Mouse (Mus musculus) heart, adult 2 months (tissue): Measurements from ENCODE around the gene Topaz1. TPM values are rescaled to one million over a fixed set of nuclear protein-coding genes. Genes with fewer than 3 reads are reported as not detected.
A peak's percentile ranks its signal among the peaks of the same experiment; 100 is the strongest.
"Not testable (repeated sequence)": the region's sequence is repeated elsewhere in the genome, so short reads cannot be mapped to it uniquely, and the experiment has no call there.

Experiments
- DNase-seq, 2 experiments: peaks; one replicate each; pipeline ENCODE4 v3.0.0; 2021
- H3K27ac ChIP-seq: fragments of 200-600 bp; 2 replicates; pipeline ENCODE4 v1.8.1; 2022
- H3K27me3 ChIP-seq: fragments of 200-500 bp; 2 replicates; pipeline ENCODE4 v1.6.1; 2012; ENCODE audit warnings: mild to moderate bottlenecking, low read length, inconsistent platforms, mixed read lengths; ENCODE audit not compliant: control insufficient read depth, insufficient read depth
- H3K36me3 ChIP-seq: fragments of 200-500 bp; 2 replicates; pipeline ENCODE4 v1.6.1; 2012; ENCODE audit warnings: low read length, inconsistent platforms; ENCODE audit not compliant: control insufficient read depth, insufficient read depth
- H3K4me1 ChIP-seq: fragments of 200-500 bp; 2 replicates; pipeline ENCODE4 v1.6.1; 2011; ENCODE audit warnings: low read length; ENCODE audit not compliant: control insufficient read depth, insufficient read depth
- H3K4me3 ChIP-seq: fragments of 200-600 bp; 2 replicates; pipeline ENCODE4 v1.8.1; 2022
- H3K79me2 ChIP-seq: fragments of 200-500 bp; replicated peaks from 2 replicates; pipeline ENCODE4 v1.6.1; 2012; ENCODE audit warnings: mild to moderate bottlenecking, inconsistent platforms, low read length, moderate library complexity, mixed read lengths; ENCODE audit not compliant: control insufficient read depth, insufficient read depth
- H3K9ac ChIP-seq: fragments of 200-500 bp; 2 replicates; pipeline ENCODE4 v1.6.1; 2012; ENCODE audit warnings: low read depth, mild to moderate bottlenecking, control low read depth, inconsistent platforms, low read length, mixed read lengths
- CTCF ChIP-seq: fragments of 200-600 bp; IDR thresholded peaks from 2 replicates; pipeline ENCODE4 v1.8.1; 2022; ENCODE audit warnings: antibody characterized with exemption, mild to moderate bottlenecking, moderate library complexity
- EP300 ChIP-seq: fragments of 200-500 bp; IDR thresholded peaks from 2 replicates; pipeline ENCODE4 v1.6.1; 2011; ENCODE audit warnings: low read depth, low read length, control low read depth; ENCODE audit not compliant: insufficient read depth
- POLR2A ChIP-seq: fragments of 200-500 bp; IDR thresholded peaks from 2 replicates; pipeline ENCODE4 v1.6.1; 2011; ENCODE audit warnings: mild to moderate bottlenecking, low read depth, low read length, control low read depth; ENCODE audit not compliant: insufficient read depth
- WGBS: fragments of 180-500 bp; shearing (Covaris S2); methylation state at CpG from one replicate; pipeline ENCODE4 v1.1.7; 2018; 5-methylcytosine and 5-hydroxymethylcytosine counted together
- intact Hi-C: fragments of 180-260 bp; cut with DNase I; formaldehyde crosslinking; loops from one replicate; pipeline ENCODE4 v1.15.1; 2025
- polyA plus RNA-seq: library from polyadenylated mRNA; depleted of rRNA; stranded (reverse); fragments of >200 nt; gene quantifications from 2 replicates; pipeline ENCODE4 v1.2.3, GENCODE M21; 2012; rRNA removed
- total RNA-seq, 2 experiments: library from RNA; stranded (reverse); gene quantifications; 2 replicates each; pipeline ENCODE4 v1.2.3; 2021

Gene Topaz1
- total and polyA plus RNA-seq, 3 experiments: not detected

DNA sequence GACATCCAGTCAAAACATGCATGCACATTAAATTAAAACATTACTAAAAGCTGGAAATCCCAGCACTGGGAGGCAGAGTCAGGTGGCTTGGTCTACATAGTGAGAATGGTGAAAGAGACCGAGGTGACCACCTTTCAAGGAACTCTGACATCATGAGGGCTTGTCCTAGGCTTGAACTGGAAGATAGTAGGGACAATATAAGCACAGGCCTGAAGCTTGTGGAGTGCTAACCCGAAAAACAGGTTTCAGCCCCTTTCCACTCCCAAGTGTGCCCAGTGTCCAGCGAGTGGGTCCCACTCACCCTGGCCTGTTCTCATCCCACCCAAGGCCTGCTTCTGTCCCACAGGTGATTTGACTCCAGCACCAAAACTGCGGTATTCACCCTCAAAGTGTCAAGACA, 90.1 kb downstream of the Topaz1 start:
- no peak overlapping the region for H3K9ac ChIP-seq
- intact Hi-C loops: no loop called here

DNA sequence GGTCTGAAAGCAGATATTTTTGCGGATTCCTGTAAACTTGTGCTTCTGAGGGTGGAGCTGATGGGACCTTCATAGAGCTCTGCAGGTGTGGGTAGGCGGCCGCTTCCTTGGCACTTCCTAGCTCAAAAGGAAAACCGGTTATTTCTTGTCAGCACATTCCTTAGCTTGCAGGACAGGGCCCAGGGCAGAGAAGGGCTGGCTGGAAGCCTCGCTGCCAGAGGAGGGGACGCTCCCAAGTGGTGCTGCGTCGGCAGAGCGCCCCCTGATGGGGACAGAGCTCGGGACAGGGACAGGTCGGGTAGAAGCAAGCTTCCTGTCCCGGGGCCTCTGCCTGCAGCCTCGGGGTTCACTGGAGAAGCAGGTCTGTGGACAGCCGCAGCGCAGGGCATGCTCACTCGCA, 90.5 kb downstream of the Topaz1 start:
- Histone ChIP-seq H3K36me3 (peaks cover 6% of the 10 kb centered on the region), H3K27ac (no peak overlapping the region), H3K9ac (no peak overlapping the region), H3K4me1 (peaks cover 8% of the 10 kb centered on the region), H3K27me3 (no peaks in the 10 kb centered on the region), H3K79me2 (no peaks in the 10 kb centered on the region), H3K4me3 (no peak overlapping the region)
- 31% methylated on average over 16 of the region's 16 CpGs for WGBS
- TF ChIP-seq POLR2A (no peak), EP300 (no peak), CTCF (peak; percentile 51)
- DNase-seq: peak; percentile 28 to 39
- intact Hi-C loops: no loop called here

More for the DNA sequence above, 90.1 kb downstream of the Topaz1 start:
- TF ChIP-seq EP300: no peak
- no peak for TF ChIP-seq POLR2A
- Histone ChIP-seq H3K36me3 (peaks cover 6% of the 10 kb centered on the region), H3K4me3 (no peak overlapping the region), H3K27ac (no peak overlapping the region), H3K79me2 (no peaks in the 10 kb centered on the region), H3K27me3 (no peaks in the 10 kb centered on the region), H3K4me1 (peaks cover 8% of the 10 kb centered on the region)
- DNase-seq: no peak
- WGBS: 85% methylated on average over 4 of the region's 4 CpGs

DNA sequence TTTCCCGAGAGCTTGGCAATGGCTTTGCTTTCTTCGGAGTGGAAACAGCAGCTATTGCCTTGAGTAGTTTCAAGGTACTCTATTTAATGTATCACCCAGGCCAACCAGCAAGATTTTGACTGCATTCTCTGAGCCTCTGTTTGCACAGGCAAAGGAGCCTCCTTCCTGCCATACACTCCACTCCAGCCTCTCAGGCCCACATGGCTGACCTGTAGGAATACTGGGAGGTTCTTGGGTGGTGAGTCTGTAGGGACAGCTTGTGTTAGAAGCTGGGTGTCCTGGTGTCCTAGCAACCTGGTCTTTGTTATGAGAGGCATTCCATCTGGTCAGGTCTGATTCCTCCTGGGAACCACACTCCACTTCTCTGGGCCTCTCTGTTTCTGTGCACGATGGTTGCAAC, 96.6 kb downstream of the Topaz1 start, which contains the start of gene Gm35549:
Gm35549 (minus strand) TSS at position 276 of the 400 bp plus-strand sequence.
- WGBS: 76% methylated on average over 3 of the region's 3 CpGs
- Histone ChIP-seq H3K27me3 (no peaks in the 10 kb centered on the region), H3K36me3 (peaks cover 10% of the 10 kb centered on the region; the same call in 1 of the 2 replicates), H3K4me3 (no peak within 1 kb of the TSS), H3K79me2 (no peaks in the 10 kb centered on the region), H3K27ac (no peak within 1 kb of the TSS), H3K4me1 (no peaks in the 10 kb centered on the region; the same call in none of the 2 replicates), H3K9ac (no peak within 1 kb of the TSS)
- no peak for DNase-seq
- intact Hi-C loops: no loop called here
- TF ChIP-seq POLR2A (no peak), EP300 (no peak), CTCF (no peak)

DNA sequence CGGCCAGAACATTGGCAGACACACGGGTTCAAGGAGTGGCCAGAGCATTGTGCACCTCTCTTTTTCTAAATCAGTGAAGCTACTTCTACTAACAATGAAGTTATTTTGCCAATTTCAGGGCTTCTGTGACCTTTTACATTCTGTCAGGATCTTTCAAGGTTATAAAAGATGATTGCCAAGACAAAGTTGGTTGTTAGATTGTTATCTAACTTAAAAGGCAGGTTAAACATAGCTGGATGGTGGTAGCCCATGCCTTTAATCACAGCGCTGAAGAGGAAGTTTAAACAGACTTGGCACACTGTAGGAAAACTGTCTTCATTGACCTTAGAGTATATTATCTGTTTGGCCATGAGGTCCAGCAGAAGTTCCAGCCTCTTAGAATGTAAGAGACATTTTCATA, 98.5 kb downstream of the Topaz1 start:
- Histone ChIP-seq H3K4me1 (no peaks in the 10 kb centered on the region; the same call in none of the 2 replicates), H3K4me3 (no peak overlapping the region), H3K79me2 (no peaks in the 10 kb centered on the region), H3K27me3 (no peaks in the 10 kb centered on the region), H3K36me3 (peaks cover 15% of the 10 kb centered on the region), H3K9ac (no peak overlapping the region), H3K27ac (peak overlapping the region; percentile 46)
- intact Hi-C loops: no loop called here
- WGBS: 74% methylated on average over 3 of the region's 3 CpGs
- no peak for DNase-seq
- no peak for TF ChIP-seq CTCF
- TF ChIP-seq POLR2A: no peak
- TF ChIP-seq EP300: no peak

DNA sequence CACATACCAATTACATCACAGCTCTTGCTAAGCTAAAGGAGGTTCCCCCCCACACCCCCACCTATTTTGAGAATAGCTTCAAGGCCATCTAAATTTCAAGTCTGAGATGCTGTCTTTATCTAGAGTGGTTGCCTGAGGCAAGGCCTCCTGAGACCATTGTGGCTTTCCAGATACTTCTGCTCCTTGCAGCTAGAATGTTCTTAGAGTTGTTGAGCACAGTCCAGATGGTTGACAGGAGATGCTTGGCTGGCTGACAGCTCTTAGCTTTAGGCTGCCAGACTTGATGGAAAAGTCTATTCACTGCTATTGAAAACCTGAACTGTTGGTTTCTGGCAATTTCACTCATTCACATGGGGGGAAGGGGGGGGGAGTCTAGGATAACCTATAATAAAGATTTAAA, 99.0 kb downstream of the Topaz1 start:
- H3K27ac ChIP-seq: peak overlapping the region; percentile 49
- no peaks in the 10 kb centered on the region for H3K27me3 ChIP-seq
- H3K4me3 ChIP-seq: no peak overlapping the region
- intact Hi-C loops: no loop called here
- H3K9ac ChIP-seq: no peak overlapping the region
- peak; percentile 55 to 71 for DNase-seq
- H3K4me1 ChIP-seq: no peaks in the 10 kb centered on the region; the same call in none of the 2 replicates
- TF ChIP-seq EP300 (0 out of 2 replicates have a peak, but pooled peaks have one; percentile 49), POLR2A (no peak)
- peaks cover 16% of the 10 kb centered on the region for H3K36me3 ChIP-seq
- no peaks in the 10 kb centered on the region for H3K79me2 ChIP-seq

DNA sequence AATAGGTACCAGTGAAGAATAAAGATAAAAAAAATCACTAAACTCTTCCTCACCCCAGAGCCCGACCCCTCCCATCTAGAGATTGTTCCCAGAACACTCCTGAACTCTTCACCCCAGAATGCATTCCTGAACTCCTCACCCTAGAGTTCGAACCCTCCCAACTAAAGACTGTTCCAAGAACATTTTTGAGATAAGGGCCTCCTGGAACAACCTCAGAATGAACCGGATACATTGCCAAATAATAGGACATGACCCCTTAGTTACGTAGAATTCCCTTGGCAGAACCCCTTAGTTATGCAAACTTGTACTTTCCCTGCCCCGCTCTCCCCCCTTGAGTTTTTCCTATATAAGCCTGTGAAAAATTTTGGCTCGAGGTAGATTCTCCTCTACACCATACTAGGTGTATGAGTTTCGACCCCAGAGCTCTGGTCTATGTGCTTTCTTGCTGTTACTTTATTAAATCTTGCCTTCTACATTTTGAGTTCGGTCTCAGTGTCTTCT, 100.7 kb downstream of the Topaz1 start:
- peaks cover 27% of the 10 kb centered on the region for H3K36me3 ChIP-seq
- peak overlapping the region; percentile 59 for H3K27ac ChIP-seq
- WGBS: 45% methylated on average over 8 of the region's 8 CpGs
- H3K27me3 ChIP-seq, H3K4me1 ChIP-seq, DNase-seq, intact Hi-C loops, H3K4me3 ChIP-seq, H3K79me2 ChIP-seq, H3K9ac ChIP-seq: not testable (repeated sequence)

Other genes starting within 250 kb of the Topaz1 start
- 10 to 100 TPM; 46.9 to 56.5 TPM for gene Tcaim, start 58.2 kb downstream of the Topaz1 start, total RNA-seq
- 20.4 and 33.4 TPM in 2 replicates for gene Tcaim, start 58.2 kb downstream of the Topaz1 start, polyA plus RNA-seq
- gene Gm35549, start 96.7 kb downstream of the Topaz1 start, total RNA-seq: not detected
- gene Gm35549, start 96.7 kb downstream of the Topaz1 start, polyA plus RNA-seq: not detected in 2 replicates
- gene Zfp445, start 118.7 kb downstream of the Topaz1 start, total RNA-seq: 100 to 1,000 TPM in 1 of 2 experiments, 10 to 100 TPM in 1; 64.6 to 100 TPM
- 31.1 and 79.7 TPM in 2 replicates for gene Zfp445, start 118.7 kb downstream of the Topaz1 start, polyA plus RNA-seq
- gene Zkscan7, start 138.3 kb downstream of the Topaz1 start, total RNA-seq: 1 to 10 TPM; 4.7 to 5.9 TPM
- gene Zkscan7, start 138.3 kb downstream of the Topaz1 start, polyA plus RNA-seq: 2.6 and 4.1 TPM in 2 replicates
- gene Zfp105, start 175.7 kb downstream of the Topaz1 start, total RNA-seq: 1 to 10 TPM; 1.7 to 2.1 TPM
- 0.86 and 0.91 TPM in 2 replicates for gene Zfp105, start 175.7 kb downstream of the Topaz1 start, polyA plus RNA-seq
- 10 to 100 TPM; 16.1 to 18.9 TPM for gene 1110059G10Rik, start 203.7 kb downstream of the Topaz1 start, total RNA-seq
- gene 1110059G10Rik, start 203.7 kb downstream of the Topaz1 start, polyA plus RNA-seq: 3.0 and 5.3 TPM in 2 replicates
- under 1 TPM; 0.13 to 0.34 TPM for gene Kif15, start 203.7 kb downstream of the Topaz1 start, total RNA-seq
- 0.21 and 1.3 TPM in 2 replicates for gene Kif15, start 203.7 kb downstream of the Topaz1 start, polyA plus RNA-seq